Mouse (Mus musculus): Measurements from ENCODE around the gene Cdk8. TPM values are rescaled to one million over a fixed set of nuclear protein-coding genes. Genes with fewer than 3 reads are reported as not detected.

The Cdk8 gene
- polyA plus RNA-seq, 1 experiment, result 21.0 TPM

DNA sequence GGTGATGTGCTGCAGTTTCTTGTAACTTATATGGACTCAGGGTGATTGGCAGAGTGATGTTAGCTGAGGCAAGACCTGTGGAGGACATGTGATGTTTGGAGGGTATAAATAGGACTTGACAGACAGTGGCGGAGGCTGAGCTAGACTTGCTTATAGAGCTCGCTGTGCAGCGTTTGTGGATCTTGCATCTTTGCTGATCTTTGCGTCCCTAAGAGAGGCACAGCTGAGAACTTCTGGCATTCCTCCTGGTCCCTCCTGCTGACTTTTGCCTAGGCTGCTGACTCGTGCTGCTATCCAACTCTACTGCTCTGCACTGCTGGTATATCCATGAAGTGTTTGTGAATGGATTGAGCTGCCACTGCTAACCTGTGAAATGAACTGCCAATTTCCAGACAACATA, 22.6 kb downstream of the Cdk8 start:
- no peak for DNase-seq (ENCODE audit: low read depth in 1 of 2, low spot score in 2 of 2)
- H3K4me1 ChIP-seq (ENCODE audit: control insufficient read depth, insufficient read depth, insufficient read length), result no peaks in the 10 kb centered on the region; the same call in 1 of the 2 replicates
- no peak overlapping the region for H3K27ac ChIP-seq (ENCODE audit: insufficient read depth, low read length)
- no peaks in the 10 kb centered on the region for H3K36me3 ChIP-seq (ENCODE audit: control insufficient read depth, insufficient read depth, low read length)
- WGBS, result 91% methylated on average over 5 of the region's 5 CpGs
- H3K27me3 ChIP-seq (ENCODE audit: control insufficient read depth, insufficient read depth, low read length), result no peaks in the 10 kb centered on the region
- no peak overlapping the region for H3K4me3 ChIP-seq (ENCODE audit: extremely low read depth, insufficient read depth, insufficient read length)
- no peak for TF ChIP-seq POLR2A (IDR thresholded peaks at IDR 0.05; ENCODE audit: low read depth, low read length)
- TF ChIP-seq CTCF (IDR thresholded peaks at IDR 0.05; ENCODE audit: extremely low read depth, insufficient read depth, insufficient read length, insufficient replicate concordance), result no peak

DNA sequence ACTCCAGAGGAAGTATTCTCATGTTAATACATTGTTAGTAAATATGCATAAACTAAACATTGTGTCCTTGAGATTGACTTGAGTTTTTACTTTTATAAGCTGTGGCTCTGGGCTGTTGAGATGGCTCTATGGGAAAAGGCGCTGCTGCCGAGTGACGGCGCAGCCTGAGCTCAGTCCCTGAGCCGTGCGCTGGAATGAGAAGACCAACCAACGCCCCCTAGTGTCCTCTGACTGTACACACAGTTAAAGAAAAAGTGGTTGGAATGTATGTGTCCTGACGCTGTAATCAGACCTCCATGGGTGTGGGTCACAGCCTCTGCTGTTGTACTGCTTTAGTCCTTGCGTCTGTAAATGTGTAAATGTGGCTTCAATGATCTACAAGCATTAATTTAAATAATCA, 29.0 kb downstream of the Cdk8 start:
- H3K27me3 ChIP-seq (ENCODE audit: control insufficient read depth, insufficient read depth, low read length), result no peaks in the 10 kb centered on the region
- no peaks in the 10 kb centered on the region for H3K36me3 ChIP-seq (ENCODE audit: control insufficient read depth, insufficient read depth, low read length)
- H3K4me3 ChIP-seq (ENCODE audit: extremely low read depth, insufficient read depth, insufficient read length), result no peak overlapping the region
- no peak for DNase-seq (ENCODE audit: low read depth in 1 of 2, low spot score in 2 of 2)
- TF ChIP-seq POLR2A (IDR thresholded peaks at IDR 0.05; ENCODE audit: low read depth, low read length), result no peak
- TF ChIP-seq CTCF (IDR thresholded peaks at IDR 0.05; ENCODE audit: extremely low read depth, insufficient read depth, insufficient read length, insufficient replicate concordance), result no peak
- H3K27ac ChIP-seq (ENCODE audit: insufficient read depth, low read length), result no peak overlapping the region
- no peaks in the 10 kb centered on the region for H3K4me1 ChIP-seq (ENCODE audit: control insufficient read depth, insufficient read depth, insufficient read length)
- 86% methylated on average over 9 of the region's 9 CpGs for WGBS

DNA sequence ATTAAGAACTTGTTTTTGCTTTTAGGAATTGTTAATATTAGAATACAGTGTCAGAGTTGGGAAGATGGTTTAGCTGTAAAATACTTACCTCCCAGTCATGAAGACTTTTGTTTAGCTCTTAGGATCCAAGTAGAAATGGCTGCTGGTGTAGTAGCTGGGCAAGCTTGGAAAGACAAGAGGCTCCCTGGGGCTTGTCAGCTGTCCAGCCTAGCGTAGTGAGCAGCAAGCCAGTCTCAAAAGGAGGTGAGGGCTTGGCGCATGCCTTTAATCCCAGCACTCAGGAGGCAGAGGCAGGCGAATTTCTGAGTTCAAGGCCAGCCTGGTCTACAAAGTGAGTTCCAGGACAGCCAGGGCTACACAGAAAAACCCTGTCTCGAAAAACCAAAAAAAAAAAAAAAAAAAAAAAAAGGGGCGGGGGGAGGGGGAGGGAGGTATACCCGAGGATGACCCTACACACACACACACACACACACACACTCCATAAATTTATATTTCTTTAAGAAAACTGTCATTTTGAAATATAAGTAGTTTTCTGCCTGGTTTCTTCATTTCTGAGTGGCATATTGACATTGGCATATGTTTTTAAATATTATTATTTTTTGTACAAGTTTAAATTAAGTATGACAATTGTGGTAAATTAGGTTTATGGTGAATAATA, 35.0 kb downstream of the Cdk8 start:
- TF ChIP-seq POLR2A (IDR thresholded peaks at IDR 0.05; ENCODE audit: low read depth, low read length) (no peak), CTCF (IDR thresholded peaks at IDR 0.05; ENCODE audit: extremely low read depth, insufficient read depth, insufficient read length, insufficient replicate concordance) (no peak)
- Histone ChIP-seq H3K27me3 (ENCODE audit: control insufficient read depth, insufficient read depth, low read length) (no peaks in the 10 kb centered on the region), H3K36me3 (ENCODE audit: control insufficient read depth, insufficient read depth, low read length) (peaks cover 3% of the 10 kb centered on the region; the same call in 1 of the 2 replicates), H3K4me3 (ENCODE audit: extremely low read depth, insufficient read depth, insufficient read length) (no peak overlapping the region), H3K27ac (ENCODE audit: insufficient read depth, low read length) (no peak overlapping the region), H3K4me1 (ENCODE audit: control insufficient read depth, insufficient read depth, insufficient read length) (no peaks in the 10 kb centered on the region)
- DNase-seq (ENCODE audit: low read depth in 1 of 2, low spot score in 2 of 2), result no peak
- 73% methylated on average over 5 of the region's 6 CpGs for WGBS

DNA sequence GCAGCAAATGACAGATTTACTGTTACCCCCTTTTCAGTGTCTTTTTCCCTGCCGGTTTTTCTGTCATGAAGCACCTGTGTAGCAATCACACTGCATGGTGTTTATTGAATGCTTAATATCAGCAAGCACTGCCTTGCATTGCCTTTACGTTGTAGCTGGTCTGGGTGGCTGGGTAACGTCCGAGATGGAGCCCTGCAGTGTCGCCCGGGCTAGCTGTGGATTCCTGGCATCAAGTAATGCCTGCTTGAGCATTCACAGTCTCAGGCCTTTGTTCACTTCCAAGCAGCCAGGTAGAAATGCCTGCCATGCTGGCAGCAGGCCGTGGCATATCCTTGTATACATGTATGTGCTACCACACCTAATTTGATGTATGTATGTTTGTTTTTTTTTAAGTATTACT, 36.7 kb downstream of the Cdk8 start:
- H3K4me3 ChIP-seq (ENCODE audit: extremely low read depth, insufficient read depth, insufficient read length), result no peak overlapping the region
- no peaks in the 10 kb centered on the region for H3K27me3 ChIP-seq (ENCODE audit: control insufficient read depth, insufficient read depth, low read length)
- 95% methylated on average over 7 of the region's 7 CpGs for WGBS
- TF ChIP-seq POLR2A (IDR thresholded peaks at IDR 0.05; ENCODE audit: low read depth, low read length), result no peak
- TF ChIP-seq CTCF (IDR thresholded peaks at IDR 0.05; ENCODE audit: extremely low read depth, insufficient read depth, insufficient read length, insufficient replicate concordance), result no peak
- no peak for DNase-seq (ENCODE audit: low read depth in 1 of 2, low spot score in 2 of 2)
- no peak overlapping the region for H3K27ac ChIP-seq (ENCODE audit: insufficient read depth, low read length)
- peaks cover 6% of the 10 kb centered on the region for H3K36me3 ChIP-seq (ENCODE audit: control insufficient read depth, insufficient read depth, low read length)
- H3K4me1 ChIP-seq (ENCODE audit: control insufficient read depth, insufficient read depth, insufficient read length), result no peaks in the 10 kb centered on the region

DNA sequence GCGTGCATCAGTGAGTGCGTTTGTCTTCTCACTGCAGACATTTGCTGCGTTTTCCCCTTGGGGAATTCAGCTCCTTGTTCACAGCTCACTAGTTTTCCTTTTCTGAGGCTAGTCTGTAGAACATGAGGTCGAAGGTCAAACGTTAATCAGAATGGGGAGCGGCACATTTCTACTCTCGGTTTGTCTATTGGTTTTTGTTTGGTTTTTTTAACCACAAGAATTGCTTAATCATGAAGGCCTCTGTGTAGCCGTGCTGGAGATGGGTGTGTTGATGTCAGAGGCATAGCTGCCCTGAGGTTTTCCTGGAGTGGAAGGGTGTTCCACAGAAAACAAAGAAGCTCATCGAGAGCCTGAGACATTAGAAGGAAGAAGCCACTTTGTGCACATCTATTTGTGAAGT, 39.6 kb downstream of the Cdk8 start:
- peaks cover 11% of the 10 kb centered on the region for H3K36me3 ChIP-seq (ENCODE audit: control insufficient read depth, insufficient read depth, low read length)
- H3K4me3 ChIP-seq (ENCODE audit: extremely low read depth, insufficient read depth, insufficient read length), result no peak overlapping the region
- TF ChIP-seq POLR2A (IDR thresholded peaks at IDR 0.05; ENCODE audit: low read depth, low read length), result no peak
- no peak for TF ChIP-seq CTCF (IDR thresholded peaks at IDR 0.05; ENCODE audit: extremely low read depth, insufficient read depth, insufficient read length, insufficient replicate concordance)
- DNase-seq (ENCODE audit: low read depth in 1 of 2, low spot score in 2 of 2), result no peak
- WGBS, result 79% methylated on average over 9 of the region's 9 CpGs
- no peaks in the 10 kb centered on the region for H3K27me3 ChIP-seq (ENCODE audit: control insufficient read depth, insufficient read depth, low read length)
- H3K27ac ChIP-seq (ENCODE audit: insufficient read depth, low read length), result no peak overlapping the region
- no peaks in the 10 kb centered on the region for H3K4me1 ChIP-seq (ENCODE audit: control insufficient read depth, insufficient read depth, insufficient read length)

DNA sequence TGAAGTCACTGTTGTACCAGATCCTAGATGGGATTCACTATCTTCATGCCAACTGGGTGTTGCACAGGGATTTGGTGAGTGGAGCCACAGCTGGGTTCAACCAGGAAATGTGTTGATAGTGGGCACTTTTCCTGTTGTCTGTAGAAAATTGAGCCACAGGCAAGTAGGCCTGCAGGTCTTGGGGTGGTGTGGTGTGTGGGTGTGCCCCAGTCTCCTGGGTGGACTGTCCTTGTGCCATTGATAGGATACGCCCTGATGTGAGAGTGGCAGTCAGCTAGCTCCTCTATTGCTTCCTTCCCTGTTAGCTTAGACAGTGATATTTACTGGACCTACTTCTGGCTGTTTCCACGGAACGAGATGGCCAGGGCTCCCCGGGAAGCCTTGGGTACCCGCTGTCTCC, 40.6 kb downstream of the Cdk8 start:
- no peak overlapping the region for H3K4me3 ChIP-seq (ENCODE audit: extremely low read depth, insufficient read depth, insufficient read length)
- 97% methylated on average over 5 of the region's 5 CpGs for WGBS
- no peak overlapping the region for H3K27ac ChIP-seq (ENCODE audit: insufficient read depth, low read length)
- TF ChIP-seq POLR2A (IDR thresholded peaks at IDR 0.05; ENCODE audit: low read depth, low read length) (no peak), CTCF (IDR thresholded peaks at IDR 0.05; ENCODE audit: extremely low read depth, insufficient read depth, insufficient read length, insufficient replicate concordance) (no peak)
- peaks cover 13% of the 10 kb centered on the region for H3K36me3 ChIP-seq (ENCODE audit: control insufficient read depth, insufficient read depth, low read length)
- no peaks in the 10 kb centered on the region for H3K27me3 ChIP-seq (ENCODE audit: control insufficient read depth, insufficient read depth, low read length)
- no peak for DNase-seq (ENCODE audit: low read depth in 1 of 2, low spot score in 2 of 2)
- H3K4me1 ChIP-seq (ENCODE audit: control insufficient read depth, insufficient read depth, insufficient read length), result no peaks in the 10 kb centered on the region

DNA sequence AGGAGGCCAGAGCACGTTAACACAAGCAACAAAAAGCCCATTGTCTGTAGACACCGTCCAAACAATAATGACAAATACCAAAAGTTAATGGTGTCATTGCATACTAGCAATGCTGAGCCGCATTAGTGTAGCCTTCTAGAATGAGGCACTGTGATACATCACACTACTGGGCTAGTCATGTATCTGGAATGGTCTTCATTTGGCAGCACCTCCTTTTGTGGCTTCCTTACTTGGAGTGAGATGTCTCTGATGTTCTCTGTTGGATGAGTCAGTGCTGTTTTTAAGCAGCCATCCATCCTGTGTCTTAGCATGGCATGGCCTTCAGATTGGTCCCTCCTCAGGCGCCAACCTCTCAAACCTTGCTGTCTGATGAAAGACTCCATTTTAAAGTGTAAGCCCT, 42.1 kb downstream of the Cdk8 start:
- H3K36me3 ChIP-seq (ENCODE audit: control insufficient read depth, insufficient read depth, low read length), result peaks cover 13% of the 10 kb centered on the region
- WGBS, result 96% methylated on average over 4 of the region's 4 CpGs
- no peaks in the 10 kb centered on the region for H3K4me1 ChIP-seq (ENCODE audit: control insufficient read depth, insufficient read depth, insufficient read length)
- no peak overlapping the region for H3K4me3 ChIP-seq (ENCODE audit: extremely low read depth, insufficient read depth, insufficient read length)
- DNase-seq (ENCODE audit: low read depth in 1 of 2, low spot score in 2 of 2), result no peak
- no peaks in the 10 kb centered on the region for H3K27me3 ChIP-seq (ENCODE audit: control insufficient read depth, insufficient read depth, low read length)
- no peak overlapping the region for H3K27ac ChIP-seq (ENCODE audit: insufficient read depth, low read length)
- TF ChIP-seq CTCF (IDR thresholded peaks at IDR 0.05; ENCODE audit: extremely low read depth, insufficient read depth, insufficient read length, insufficient replicate concordance) (no peak), POLR2A (IDR thresholded peaks at IDR 0.05; ENCODE audit: low read depth, low read length) (no peak)

Measured in spleen, adult 2 months (tissue).